ENCODE assay signal across 13 mouse cellular contexts in the genomic region with DNA sequence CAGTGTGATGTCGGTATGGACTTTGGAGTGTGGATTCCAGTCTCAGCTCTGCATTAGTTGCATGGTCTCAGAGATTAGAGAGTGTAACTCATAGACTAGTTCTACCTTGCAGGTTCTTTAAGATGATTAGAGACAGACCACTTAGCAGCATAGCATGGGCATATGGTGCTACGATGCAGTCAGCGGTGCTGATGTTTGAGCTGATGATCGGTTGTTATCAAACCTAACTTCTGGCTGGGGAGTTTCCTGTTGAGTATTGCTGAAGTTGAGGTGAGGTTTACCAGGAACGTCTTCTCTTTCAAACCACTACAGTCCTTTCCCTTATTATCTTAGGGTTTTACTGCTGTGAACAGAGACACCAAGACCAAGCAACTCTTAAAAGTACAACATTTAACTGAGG.
"Had no signal": no experiment of that assay in that cellular context is flagged by ENCODE, and none has a peak within 500 bp of the region (broad histone marks: within the 10 kb centered on the region; RNA-seq: fewer than 3 reads in every experiment).

No protein-coding gene starts in this region.

- H3K9me3 ChIP-seq: limb, embryonic 12.5 days; neural tube, embryonic 13.5 days; stomach, embryonic 15.5 days had no signal

- H3K27me3 ChIP-seq: limb, embryonic 12.5 days; neural tube, embryonic 13.5 days; stomach, embryonic 15.5 days had no signal

- H3K27ac ChIP-seq: layer of hippocampus, adult 2 months; limb, embryonic 12.5 days; liver, embryonic 14.5 days; neural tube, embryonic 13.5 days; stomach, embryonic 15.5 days had no signal

- H3K4me1 ChIP-seq: stomach, embryonic 15.5 days had no signal

- H3K36me3 ChIP-seq: neural tube, embryonic 13.5 days; stomach, embryonic 15.5 days had no signal

- H3K9ac ChIP-seq: limb, embryonic 12.5 days; liver, embryonic 14.5 days; neural tube, embryonic 13.5 days; stomach, embryonic 15.5 days had no signal

- DNase-seq: kidney, postnatal 10 days; kidney, postnatal 4 days; liver; lung, adult 18-20 months; midbrain, embryonic 14.5 days; retina, postnatal 1 day; thymus, adult 2 months; thymus, postnatal 25 days had no signal

- H3K4me3 ChIP-seq: layer of hippocampus, adult 2 months; limb, embryonic 12.5 days; neural tube, embryonic 13.5 days; stomach, embryonic 15.5 days had no signal

- H3K4me2 ChIP-seq: limb, embryonic 12.5 days; neural tube, embryonic 13.5 days; stomach, embryonic 15.5 days had no signal
